Mouse (Mus musculus) heart, adult 2 months (tissue): Measurements from ENCODE around the gene Tpo.

ENCODE experiments used
- CTCF ChIP-seq: fragments of 200-600 bp; IDR thresholded peaks from 2 replicates; pipeline ENCODE4 v1.8.1; 2022; ENCODE audit warnings: antibody characterized with exemption, mild to moderate bottlenecking, moderate library complexity
- POLR2A ChIP-seq: fragments of 200-500 bp; IDR thresholded peaks from 2 replicates; pipeline ENCODE4 v1.6.1; 2011; ENCODE audit warnings: mild to moderate bottlenecking, low read depth, low read length, control low read depth; ENCODE audit not compliant: insufficient read depth

DNA sequence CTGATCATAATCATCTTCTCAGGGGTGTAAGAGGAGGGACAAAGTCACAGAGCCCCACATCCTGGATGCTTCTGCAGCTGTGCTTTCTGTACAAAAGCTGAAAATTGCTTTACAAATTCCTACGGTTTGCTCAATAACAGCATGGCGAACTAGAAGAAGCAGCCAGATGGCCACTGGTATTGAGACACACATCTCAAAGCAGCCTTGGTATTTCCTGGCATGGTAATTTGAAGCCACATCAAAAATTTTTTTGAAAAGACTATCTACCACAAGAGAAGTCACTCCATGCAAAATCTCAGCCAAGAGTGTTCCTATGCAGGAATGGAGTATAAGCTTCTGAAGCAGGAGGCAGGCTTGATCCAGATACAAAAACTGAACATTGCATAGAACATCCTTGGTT is 45.1 kb upstream of the Tpo start:
- TF ChIP-seq CTCF: no peak
- no peak for TF ChIP-seq POLR2A
